Mouse (Mus musculus) adrenal gland, postnatal 36 days (tissue): ENCODE measurements at regions not wholly inside any gene's neighbourhood (a gene's known extent, or its start where the extent isn't known, plus 50 kb on each side); places are given as distances from the start of the nearest gene placed in this dataset.

Experiments
- DNase-seq, 2 experiments: peaks; one replicate each; pipeline ENCODE4 v3.0.0; 2021; ENCODE audit warnings: mixed read lengths in 1 of 2

GRCm38 (mm10) chrX:163302697-163303096 lies 246.8 kb downstream of the Grpr start:
- no peak for DNase-seq

DNA sequence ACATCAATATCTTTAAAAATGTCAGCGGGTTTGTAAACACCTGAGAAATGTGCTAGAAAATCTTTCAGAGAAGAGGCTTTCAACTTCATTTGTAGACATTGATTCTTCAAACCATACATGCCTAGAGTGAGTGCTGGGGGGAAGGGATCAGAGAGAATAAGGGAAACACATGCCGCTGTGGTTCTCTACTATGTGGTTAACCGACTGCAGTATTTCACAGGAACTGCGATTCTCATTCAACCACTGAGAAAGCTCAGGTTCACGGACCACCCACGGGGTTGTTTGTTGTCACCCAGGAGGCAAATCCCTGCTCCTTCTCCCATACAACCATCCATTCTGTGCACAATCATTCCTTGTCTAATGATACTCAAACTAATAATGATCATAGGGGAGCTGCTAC lies 248.4 kb downstream of the Grpr start:
- DNase-seq: no peak

- DNase-seq: no peak
Measured at GRCm38 (mm10) chrX:163296956-163297628, 252.4 kb downstream of the Grpr start.

GRCm38 (mm10) chrX:163261248-163261647 lies 288.2 kb downstream of the Grpr start:
- no peak for DNase-seq

- DNase-seq: no peak
Measured at GRCm38 (mm10) chrX:163253048-163253447, 288.6 kb upstream of the S100g start.

DNA sequence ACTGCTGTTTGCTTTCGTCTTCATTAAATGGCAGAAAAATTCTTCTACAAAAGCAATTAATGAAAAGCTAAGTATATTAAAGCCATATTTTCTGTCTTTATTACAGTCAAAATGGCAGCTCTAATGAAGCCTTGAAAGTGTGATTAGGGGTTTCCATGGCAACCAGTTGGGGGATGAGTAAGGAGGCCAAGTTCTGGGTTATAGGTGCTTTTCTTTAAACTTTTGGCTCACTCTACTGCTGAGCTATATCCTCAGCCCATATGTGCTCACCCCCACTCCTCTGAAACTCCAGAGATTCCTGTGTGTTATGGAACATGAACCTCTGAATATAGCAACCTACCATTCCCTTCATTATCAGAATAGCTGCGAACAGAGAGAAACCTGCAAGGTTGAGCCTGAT lies 240.9 kb upstream of the S100g start:
- DNase-seq: no peak

DNA sequence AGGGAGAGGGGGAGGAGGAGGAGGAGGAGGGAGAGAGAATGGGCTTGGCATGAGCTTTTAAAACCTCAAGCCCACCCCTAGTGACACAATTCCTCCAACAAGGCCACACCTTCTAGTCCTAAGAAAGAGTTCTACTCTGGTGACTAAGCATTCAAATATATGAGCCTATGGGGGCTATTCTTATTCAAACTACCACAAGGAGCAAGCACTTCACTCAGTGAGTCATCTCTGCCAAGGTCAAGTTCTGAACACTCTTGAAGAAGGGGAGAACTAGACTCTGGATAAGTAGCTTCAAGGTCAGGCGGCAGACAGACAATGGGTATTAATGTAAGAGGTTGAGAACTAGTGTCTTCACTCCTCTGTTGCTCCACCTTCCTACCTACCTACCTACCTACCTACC lies 239.0 kb upstream of the S100g start:
- no peak for DNase-seq

DNA sequence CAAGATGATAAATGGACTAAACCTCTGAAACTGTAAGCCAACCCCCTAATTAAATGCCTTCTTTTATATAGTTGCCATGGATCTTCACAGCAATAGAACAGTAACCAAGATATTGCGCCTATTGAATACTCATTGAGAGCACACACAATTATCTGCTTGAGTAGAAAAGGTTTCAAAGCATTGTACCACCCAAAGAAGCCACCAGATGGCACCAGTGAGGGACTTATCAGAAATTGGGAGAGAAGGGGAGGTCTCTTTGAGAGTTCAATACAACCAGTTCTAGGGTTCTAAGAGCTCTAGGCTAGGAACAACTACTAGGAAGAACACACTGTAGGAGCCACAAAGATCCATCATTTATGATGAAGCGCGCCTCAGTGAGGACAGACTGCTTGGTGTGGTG lies 217.2 kb upstream of the S100g start:
- DNase-seq: peak; percentile 22 to 27

DNA sequence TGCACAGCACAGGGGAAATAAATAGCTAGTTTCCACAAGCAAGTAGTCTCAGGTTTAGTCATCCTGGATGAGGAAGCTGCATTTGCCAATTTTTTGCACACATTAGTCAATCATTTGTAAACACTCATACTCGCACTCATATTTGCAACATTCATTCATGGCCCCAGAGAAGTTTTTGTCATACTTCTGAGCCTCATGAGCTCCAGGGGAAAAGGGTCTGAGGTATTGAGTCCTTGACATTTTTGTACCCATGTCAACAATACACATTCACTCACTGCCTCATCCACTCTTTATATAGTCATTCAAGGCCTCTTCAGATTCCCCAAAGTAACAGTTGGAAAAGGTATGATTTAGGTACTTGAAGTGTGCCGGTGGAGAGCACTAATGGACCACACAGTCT lies 200.4 kb upstream of the S100g start:
- DNase-seq: no peak

- no peak for DNase-seq
Measured at GRCm38 (mm10) chrX:163155251-163155650, 190.9 kb upstream of the S100g start.

DNA sequence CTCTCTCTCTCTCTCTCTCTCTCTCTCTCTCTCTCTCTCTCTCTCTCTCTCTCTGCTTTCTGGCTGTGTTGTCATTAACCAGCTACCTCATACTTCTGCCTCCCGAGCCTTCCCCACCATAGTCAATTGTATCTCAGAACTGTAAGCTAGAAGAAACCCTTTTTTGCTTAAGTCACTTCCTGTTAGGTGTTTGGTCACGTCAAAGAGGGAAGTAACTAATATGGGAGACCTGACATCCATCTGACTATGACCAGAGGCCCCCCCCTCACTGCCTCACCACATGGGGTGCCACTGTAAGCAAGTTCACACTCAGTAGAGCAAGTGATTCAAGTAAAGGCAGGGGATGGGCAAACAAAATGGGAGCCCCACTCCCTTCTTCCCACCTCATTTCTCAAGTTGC lies 187.6 kb upstream of the S100g start:
- no peak for DNase-seq

DNA sequence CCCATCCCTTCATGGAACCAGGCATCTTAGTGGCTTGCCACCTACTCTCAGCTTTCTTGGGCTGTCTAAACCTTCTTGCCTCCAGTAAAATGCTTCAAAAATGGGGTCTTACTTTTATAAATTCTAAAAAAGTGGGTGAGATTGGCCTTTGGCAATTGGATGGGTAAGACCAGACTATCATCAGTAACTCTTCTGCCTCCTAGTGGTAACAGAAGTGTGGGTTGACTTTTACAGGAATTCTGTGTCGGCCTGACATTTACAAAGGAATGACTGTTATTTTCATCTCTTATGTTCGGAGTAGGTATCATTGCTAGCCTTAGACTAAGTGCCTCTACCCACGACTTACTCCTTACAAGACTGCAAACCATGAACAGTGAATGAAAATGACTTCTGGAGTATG lies 180.1 kb upstream of the S100g start:
- DNase-seq: no peak

DNA sequence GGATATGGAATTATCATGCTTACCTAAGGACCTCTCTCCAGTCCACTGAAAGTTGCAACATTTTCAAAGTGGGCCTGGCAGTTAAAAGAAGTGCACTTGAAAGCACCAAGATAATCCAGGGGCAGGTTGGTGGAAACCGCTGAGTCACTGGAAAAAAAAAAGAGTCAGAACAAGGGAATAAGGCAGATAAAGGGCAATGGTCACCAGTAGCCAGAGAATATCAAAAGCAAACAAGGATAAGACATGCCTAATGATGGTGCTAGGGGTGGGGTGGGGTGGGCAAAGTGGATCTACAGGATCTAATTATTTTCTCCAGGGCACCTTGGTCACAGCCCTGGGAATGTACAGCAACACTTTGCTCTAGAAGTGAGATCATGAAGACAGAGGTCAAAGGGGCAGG lies 175.1 kb upstream of the S100g start:
- DNase-seq: no peak

GRCm38 (mm10) chrX:163128626-163129025 lies 164.2 kb upstream of the S100g start:
- no peak for DNase-seq

DNA sequence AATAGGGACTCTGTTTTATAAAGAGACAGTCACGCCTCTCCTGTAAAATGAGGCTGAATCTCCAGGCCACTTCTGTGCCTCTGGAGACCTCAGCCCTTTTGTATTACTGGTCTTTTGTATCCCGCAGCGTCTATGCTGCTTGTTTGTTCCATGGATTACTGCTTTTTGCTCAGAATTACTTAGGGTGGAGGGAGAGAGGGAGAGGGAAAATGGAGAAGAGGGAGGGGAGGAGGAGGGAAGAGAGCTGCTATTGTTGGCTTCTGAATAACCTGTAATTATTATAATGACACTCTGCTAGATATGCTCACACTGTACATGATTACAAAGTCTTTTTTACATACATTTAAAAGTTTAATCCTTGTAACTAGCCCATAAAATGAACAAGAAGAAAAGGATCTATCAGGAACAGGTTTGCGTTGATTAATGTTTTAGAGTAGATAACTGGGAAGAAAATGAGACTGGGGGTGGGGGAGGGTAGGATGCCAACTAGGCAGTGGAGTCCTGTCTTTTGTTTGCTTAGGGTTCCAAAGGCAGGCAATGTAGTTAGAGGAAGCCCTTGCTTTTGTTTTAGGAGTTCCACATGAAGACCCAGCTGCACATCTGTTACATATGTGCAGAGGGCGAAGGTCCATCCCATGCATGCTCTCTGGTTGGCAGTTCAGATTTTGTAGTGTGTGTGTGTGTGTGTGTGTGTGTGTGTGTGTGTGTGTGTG lies 153.4 kb upstream of the S100g start:
- no peak for DNase-seq

DNA sequence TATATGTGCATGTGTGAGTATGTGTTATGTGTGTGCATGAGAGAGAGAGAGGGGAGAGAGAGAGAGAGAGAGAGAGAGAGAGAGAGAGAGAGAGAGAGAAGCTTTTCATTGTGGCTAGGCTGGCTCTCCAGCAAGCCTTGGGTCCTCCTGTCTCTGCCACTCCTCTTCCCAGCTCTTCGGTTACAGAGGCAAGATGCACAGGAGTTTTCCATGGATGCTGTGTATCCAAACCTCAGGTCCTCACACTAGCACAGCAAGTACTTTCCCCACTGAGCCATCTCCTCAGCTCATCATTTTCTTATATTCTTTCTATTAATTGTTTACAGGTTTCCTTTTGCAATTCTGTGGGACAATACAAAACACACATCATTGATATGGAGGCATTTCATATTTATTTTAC lies 152.8 kb upstream of the S100g start:
- DNase-seq: no peak

GRCm38 (mm10) chrX:163095026-163095765 lies 130.8 kb upstream of the S100g start:
- no peak for DNase-seq
